Mouse (Mus musculus) adrenal gland, adult 2 months (tissue): ENCODE data around the gene Btbd35f23. TPM values are rescaled to one million over a fixed set of nuclear protein-coding genes. Genes with fewer than 3 reads are reported as not detected.
"Not testable (repeated sequence)": the region's sequence is repeated elsewhere in the genome, so short reads cannot be mapped to it uniquely, and the experiment has no call there.

ENCODE experiments used
- DNase-seq: peaks from one replicate; pipeline ENCODE4 v3.0.0; 2021
- long read RNA-seq: library from polyadenylated mRNA; stranded (forward); transcript quantifications from one replicate; pipeline ENCODE4 v2.0.0, GENCODE M21; 2021
- polyA plus RNA-seq: library from polyadenylated mRNA; depleted of rRNA; stranded (reverse); fragments of >200 nt; gene quantifications from 2 replicates; pipeline ENCODE4 v1.2.3, GENCODE M21; 2012; rRNA removed
- total RNA-seq, 2 experiments: library from RNA; stranded (reverse); gene quantifications; 2 replicates each; pipeline ENCODE4 v1.2.3; 2021

Btbd35f23 gene
- total RNA-seq = not detected
- polyA plus RNA-seq = not detected in 2 replicates
- long read RNA-seq = 0 reads

GRCm38 (mm10) chrX:3076575-3076974, at the start of gene Btbd35f23:
Btbd35f23 (plus strand) TSS chrX:3076875.
- DNase-seq = not testable (repeated sequence)

Other genes starting within 250 kb of the Btbd35f23 start
- not detected for gene Btbd35f24, start 119.0 kb downstream of the Btbd35f23 start, total RNA-seq
- not detected in 2 replicates for gene Btbd35f24, start 119.0 kb downstream of the Btbd35f23 start, polyA plus RNA-seq